In genomic region chr11:120049067-120049466, GRCm38 (mm10) we compare ENCODE assay signal across 22 mouse cellular contexts. TPM values are rescaled to one million over a fixed set of nuclear protein-coding genes. Genes with fewer than 3 reads are reported as not detected.
A peak's percentile ranks its signal among the peaks of the same experiment; 100 is the strongest.
DNase-seq lines count a peak whose midpoint lies in the region; ATAC-seq and TF ChIP-seq lines count a peak whose summit lies in the region.
"Had no signal": no experiment of that assay in that cellular context is flagged by ENCODE, and none has a peak within 500 bp of the region (broad histone marks: within the 10 kb centered on the region; RNA-seq: fewer than 3 reads in every experiment).

No protein-coding gene starts in this region.

- 86% methylated on average over 8 of the region's 8 CpGs for WGBS in hindbrain, embryonic 14.5 days
- WGBS in hindbrain, embryonic 10.5 days: 77% methylated on average over 8 of the region's 8 CpGs

- no peak for TF ChIP-seq CTCF in left cerebral cortex, adult 2 months (IDR thresholded peaks at IDR 0.05)
- no peak for TF ChIP-seq CTCF in C2C12 (IDR thresholded peaks at IDR 0.05; ENCODE audit: control insufficient read depth, insufficient read depth, insufficient read length)

- no peak overlapping the region for H3K9ac ChIP-seq in hindbrain, embryonic 14.5 days
- H3K9ac ChIP-seq: limb, embryonic 13.5 days; liver, embryonic 13.5 days; lung, embryonic 14.5 days; stomach, embryonic 15.5 days had no signal

- intact Hi-C loops in left cerebral cortex, adult 2 months (cut with DNase I): no loop called here
- intact Hi-C loops in left cerebral cortex, postnatal 4 days (cut with DNase I): no loop called here

- ATAC-seq in hindbrain, embryonic 14.5 days (ENCODE audit: low FRiP score): no peak
- ATAC-seq in frontal cortex, adult (ENCODE audit: low TSS enrichment): no peak
- ATAC-seq: activated CD4-positive, CD25-positive, alpha-beta regulatory T cell, adult 4 months; forebrain, embryonic 16.5 days; intestine, postnatal 0 days had no signal

- no peaks in the 10 kb centered on the region for H3K79me3 ChIP-seq in C2C12 (ENCODE audit: low read depth)

- no peaks in the 10 kb centered on the region for H3K9me3 ChIP-seq in hindbrain, embryonic 14.5 days (ENCODE audit: control insufficient read depth, low read length)
- H3K9me3 ChIP-seq in hindbrain, embryonic 10.5 days: no peaks in the 10 kb centered on the region
- H3K9me3 ChIP-seq: embryonic facial prominence, embryonic 13.5 days; limb, embryonic 13.5 days; liver, embryonic 13.5 days; stomach, embryonic 15.5 days had no signal

- H3ac ChIP-seq in C2C12 (ENCODE audit: control insufficient read depth, insufficient read length, low read depth): no peak overlapping the region

- no peaks in the 10 kb centered on the region for H3K36me3 ChIP-seq in hindbrain, embryonic 14.5 days (replicated peaks; ENCODE audit: control insufficient read depth, insufficient read depth)
- no peaks in the 10 kb centered on the region for H3K36me3 ChIP-seq in hindbrain, embryonic 10.5 days
- no peaks in the 10 kb centered on the region for H3K36me3 ChIP-seq in C2C12 (ENCODE audit: control insufficient read depth, insufficient read depth)
- H3K36me3 ChIP-seq: embryonic facial prominence, embryonic 13.5 days; limb, embryonic 13.5 days; liver, embryonic 13.5 days; stomach, embryonic 15.5 days had no signal

- no peak overlapping the region for H3K27ac ChIP-seq in hindbrain, embryonic 14.5 days
- no peak overlapping the region for H3K27ac ChIP-seq in hindbrain, embryonic 10.5 days
- H3K27ac ChIP-seq in left cerebral cortex, adult 2 months: peak overlapping the region; percentile 96
- H3K27ac ChIP-seq: embryonic facial prominence, embryonic 13.5 days; limb, embryonic 13.5 days; liver, embryonic 13.5 days; stomach, embryonic 15.5 days had no signal

- H3K79me2 ChIP-seq in C2C12 (ENCODE audit: control insufficient read depth, insufficient read depth): no peaks in the 10 kb centered on the region

- no peaks in the 10 kb centered on the region; the same call in 1 of the 2 replicates for H3K27me3 ChIP-seq in hindbrain, embryonic 14.5 days (ENCODE audit: control insufficient read depth, insufficient read depth, low read length)
- H3K27me3 ChIP-seq in hindbrain, embryonic 10.5 days (ENCODE audit: insufficient read depth, poor library complexity, severe bottlenecking): peaks cover 75% of the 10 kb centered on the region
- peaks cover 70% of the 10 kb centered on the region for H3K27me3 ChIP-seq in C2C12 (ENCODE audit: control insufficient read depth, insufficient read depth, insufficient read length)

- H3K4me2 ChIP-seq in hindbrain, embryonic 14.5 days (replicated peaks): peak overlapping the region; percentile 95; the same call in 1 of the 2 replicates
- H3K4me2 ChIP-seq: liver, embryonic 13.5 days had no signal

- H3K4me3 ChIP-seq in hindbrain, embryonic 14.5 days (replicated peaks; ENCODE audit: low read length): no peak overlapping the region
- H3K4me3 ChIP-seq in hindbrain, embryonic 10.5 days: no peak overlapping the region
- H3K4me3 ChIP-seq in left cerebral cortex, adult 2 months: no peak overlapping the region
- no peak overlapping the region for H3K4me3 ChIP-seq in C2C12 (ENCODE audit: insufficient read depth, poor library complexity, severe bottlenecking)
- H3K4me3 ChIP-seq: liver, embryonic 13.5 days had no signal

- DNase-seq in hindbrain, embryonic 14.5 days (ENCODE audit: low spot score): no peak
- DNase-seq in hindbrain, embryonic 10.5 days (ENCODE audit: low spot score): no peak
- DNase-seq in left cerebral cortex, adult 2 months (ENCODE audit: extremely low spot score in 1 of 2, low spot score in 2 of 2): no peak
- DNase-seq in left cerebral cortex, postnatal 4 days: no peak
- peak; percentile 43 to 68 for DNase-seq in kidney, postnatal 25 days
- DNase-seq: adrenal gland, postnatal 10 days; cerebellum, postnatal 14 days; heart, postnatal 10 days; layer of hippocampus, adult 9-11 months; liver, embryonic 13.5 days; lung, embryonic 14.5 days; lung, postnatal 36 days; thymus, adult 2 months had no signal

- H3K4me1 ChIP-seq in hindbrain, embryonic 14.5 days (replicated peaks; ENCODE audit: control insufficient read depth, insufficient read depth, low read length): peaks cover 40% of the 10 kb centered on the region
- peaks cover 65% of the 10 kb centered on the region for H3K4me1 ChIP-seq in hindbrain, embryonic 10.5 days (replicated peaks)

TF ChIP-seq in C2C12, 6 proteins besides CTCF, POLR2A, EP300 and RAD21:
- TF ChIP-seq CEBPB (IDR thresholded peaks at IDR 0.05; ENCODE audit: low read depth) (peak; percentile 11), MAX (IDR thresholded peaks at IDR 0.05) (peak; percentile 96), FOSL1 (IDR thresholded peaks at IDR 0.05; ENCODE audit: insufficient read depth, low read length, poor library complexity, severe bottlenecking) (peak; percentile 70), MYOD1 (IDR thresholded peaks at IDR 0.05; ENCODE audit: control insufficient read depth, insufficient read length, low read depth) (peak; percentile 50), MYOG (IDR thresholded peaks at IDR 0.05; ENCODE audit: control insufficient read depth, extremely low read depth, insufficient read length) (no peak), USF1 (IDR thresholded peaks at IDR 0.05; ENCODE audit: low read depth) (peak; percentile 69)

RNA-seq across cellular contexts. Expression of gene Aatk, which starts 2.1 kb away (rescaled TPM):
- 45.3 and 49.1 TPM in 2 replicates for polyA plus RNA-seq in hindbrain, embryonic 14.5 days (2014; fragmentation: Nextera tagmentation; extraction: Ambion mirVana)
- 1.6 and 3.2 TPM in 2 replicates for polyA plus RNA-seq in hindbrain, embryonic 10.5 days (2016; fragmentation: Nextera tagmentation; extraction: Ambion mirVana)
- 100 to 1,000 TPM; 193 to 203 TPM for total RNA-seq in left cerebral cortex, adult 2 months (2021)
- total RNA-seq in left cerebral cortex, postnatal 4 days (2021): 100 to 1,000 TPM; 111 to 114 TPM
- polyA plus RNA-seq in C2C12 (2012; fragmentation: generic; extraction: Trizol): not detected
- total RNA-seq: megakaryocyte-erythroid progenitor cell, adult 5-6 weeks had no signal
- polyA plus RNA-seq: activated CD4-positive, CD25-positive, alpha-beta regulatory T cell, adult 4 months had no signal

RNA-seq across cellular contexts. Expression of gene Cep131, which starts 37.6 kb away (rescaled TPM):
- polyA plus RNA-seq in hindbrain, embryonic 14.5 days (2014; fragmentation: Nextera tagmentation; extraction: Ambion mirVana): 27.8 and 28.1 TPM in 2 replicates
- 39.6 and 45.4 TPM in 2 replicates for polyA plus RNA-seq in hindbrain, embryonic 10.5 days (2016; fragmentation: Nextera tagmentation; extraction: Ambion mirVana)
- total RNA-seq in left cerebral cortex, adult 2 months (2021): 10 to 100 TPM; 33.8 to 37.1 TPM
- 10 to 100 TPM; 49.8 to 53.8 TPM for total RNA-seq in left cerebral cortex, postnatal 4 days (2021)
- 11.6 TPM for polyA plus RNA-seq in C2C12 (2012; fragmentation: generic; extraction: Trizol)

RNA-seq across cellular contexts. Expression of gene Tepsin, which starts 49.5 kb away (rescaled TPM):
- polyA plus RNA-seq in hindbrain, embryonic 14.5 days (2014; fragmentation: Nextera tagmentation; extraction: Ambion mirVana): 17.7 and 20.1 TPM in 2 replicates
- 21.4 and 25.3 TPM in 2 replicates for polyA plus RNA-seq in hindbrain, embryonic 10.5 days (2016; fragmentation: Nextera tagmentation; extraction: Ambion mirVana)
- total RNA-seq in left cerebral cortex, adult 2 months (2021): 10 to 100 TPM; 15.9 to 16.9 TPM
- 10 to 100 TPM; 18.9 to 19.5 TPM for total RNA-seq in left cerebral cortex, postnatal 4 days (2021)
- polyA plus RNA-seq in C2C12 (2012; fragmentation: generic; extraction: Trizol): 10.0 TPM

RNA-seq across cellular contexts. Expression of gene Ndufaf8, which starts 49.7 kb away (rescaled TPM):
- polyA plus RNA-seq in hindbrain, embryonic 14.5 days (2014; fragmentation: Nextera tagmentation; extraction: Ambion mirVana): 47.5 and 62.8 TPM in 2 replicates
- 86.4 and 92.2 TPM in 2 replicates for polyA plus RNA-seq in hindbrain, embryonic 10.5 days (2016; fragmentation: Nextera tagmentation; extraction: Ambion mirVana)
- 10 to 100 TPM; 33.7 to 38.6 TPM for total RNA-seq in left cerebral cortex, adult 2 months (2021)
- 10 to 100 TPM; 27.9 to 29.6 TPM for total RNA-seq in left cerebral cortex, postnatal 4 days (2021)
- polyA plus RNA-seq in C2C12 (2012; fragmentation: generic; extraction: Trizol): 59.0 TPM

Comparison
In these comparisons a context has a peak if more than half of its experiments do, and no peak if none do; other contexts are left out.
1. RNA of gene Aatk, which starts 2.1 kb away (polyA plus RNA-seq): 45.3 to 49.1 TPM in hindbrain, embryonic 14.5 days; 1.6 to 3.2 TPM in hindbrain, embryonic 10.5 days and not detected in C2C12 (single experiment); every median in the first group is over 10 times any median in the second.
2. DNase-seq: peak in kidney, postnatal 25 days (2 of 2); none in hindbrain, embryonic 14.5 days (single experiment), hindbrain, embryonic 10.5 days (single experiment), left cerebral cortex, adult 2 months (0 of 2) and left cerebral cortex, postnatal 4 days (single experiment).